Mouse (Mus musculus) B cell, adult 62 days (primary cell): ENCODE results near the gene Hmox1. TPM values are rescaled to one million over a fixed set of nuclear protein-coding genes. Genes with fewer than 3 reads are reported as not detected.

Source experiments
- total RNA-seq: library from RNA; stranded (reverse); gene quantifications from 4 replicates; pipeline ENCODE4 v1.2.4, GENCODE M21; 2023

The Hmox1 gene
- 15.9 to 21.4 TPM (median 19.0 TPM) in 4 replicates for total RNA-seq

DNA sequence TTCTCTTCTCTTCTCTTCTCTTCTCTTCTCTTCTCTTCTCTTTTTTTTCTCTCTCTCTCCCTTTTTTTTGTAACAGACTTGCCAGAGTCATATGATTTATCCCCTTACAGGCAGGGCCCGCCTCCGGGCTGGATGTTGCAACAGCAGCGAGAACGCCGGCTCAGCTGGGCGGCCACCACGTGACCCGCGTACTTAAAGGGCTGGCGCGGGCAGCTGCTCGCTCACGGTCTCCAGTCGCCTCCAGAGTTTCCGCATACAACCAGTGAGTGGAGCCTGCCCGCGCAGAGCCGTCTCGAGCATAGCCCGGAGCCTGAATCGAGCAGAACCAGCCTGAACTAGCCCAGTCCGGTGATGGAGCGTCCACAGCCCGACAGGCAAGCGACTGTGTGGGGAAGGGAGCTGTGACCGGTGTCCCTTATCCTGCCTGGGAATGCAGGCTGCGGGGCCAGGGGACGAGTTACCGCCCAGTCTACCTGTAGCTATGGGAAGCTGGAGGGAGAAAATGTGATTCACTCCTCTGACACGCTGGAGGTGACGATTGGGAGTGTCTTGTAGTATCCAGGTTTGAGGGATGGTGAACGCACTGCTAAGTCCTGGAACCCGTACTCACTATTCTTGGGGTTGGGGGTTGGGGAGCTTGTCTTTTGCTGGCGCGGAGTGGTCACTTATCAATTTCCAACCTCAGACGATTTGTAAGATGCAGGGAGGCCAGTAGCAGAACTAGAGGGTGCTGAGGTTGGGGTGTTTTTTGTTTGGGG is at the start of gene Hmox1:
Hmox1 (plus strand) TSS at position 223 of the 758 bp plus-strand sequence.

DNA sequence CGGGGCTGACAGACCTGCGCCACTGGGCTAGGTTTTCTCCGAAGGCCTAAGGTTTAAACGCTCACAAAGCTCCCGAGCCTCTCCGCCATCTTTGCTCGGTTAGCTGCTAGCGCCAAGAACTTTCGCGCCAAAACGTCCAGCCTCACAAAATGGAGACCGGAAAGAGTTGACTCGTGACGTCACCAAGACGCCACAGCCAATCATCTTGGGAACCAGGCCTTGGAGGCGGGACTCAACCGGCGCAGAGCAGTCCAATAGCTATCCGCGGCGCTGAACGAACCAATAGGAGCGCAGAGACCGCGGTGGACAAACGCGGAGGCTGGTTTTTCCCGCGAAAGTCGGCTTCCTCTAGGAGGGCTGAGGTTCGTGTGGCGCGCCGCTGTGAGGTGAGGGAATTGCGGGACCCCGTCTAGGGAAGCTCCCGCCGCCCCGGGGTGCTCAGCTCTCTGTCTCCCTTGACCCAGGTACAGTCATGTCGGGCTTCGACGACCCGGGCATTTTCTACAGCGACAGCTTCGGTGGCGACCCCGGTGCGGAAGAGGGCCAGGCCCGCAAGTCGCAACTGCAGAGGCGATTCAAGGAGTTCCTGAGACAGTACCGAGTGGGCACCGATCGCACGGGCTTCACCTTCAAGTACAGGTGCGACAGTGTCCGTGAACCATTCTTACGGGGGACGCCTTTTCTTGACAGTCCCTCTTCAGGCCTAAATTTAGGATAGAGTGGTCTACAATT is 16.0 kb downstream of the Hmox1 start, which contains the start of gene Mcm5:
Mcm5 (plus strand) TSS at position 334 of the 732 bp plus-strand sequence.

Other genes starting within 250 kb of the Hmox1 start
- gene Isx, start 220.4 kb upstream of the Hmox1 start, total RNA-seq = not detected in 4 replicates
- gene Hmgxb4, start 100.3 kb upstream of the Hmox1 start, total RNA-seq = 23.8 to 39.1 TPM (median 33.7 TPM) in 4 replicates
- 23.1 to 33.4 TPM (median 27.9 TPM) in 4 replicates for gene Tom1, start 59.9 kb upstream of the Hmox1 start, total RNA-seq
- 51.2 to 55.6 TPM (median 54.6 TPM) in 4 replicates for gene Mcm5, start 15.9 kb downstream of the Hmox1 start, total RNA-seq
- gene Rasd2, start 120.3 kb downstream of the Hmox1 start, total RNA-seq = not detected in 4 replicates